Mouse (Mus musculus) bone marrow, adult 2 months (tissue): Measurements from ENCODE around the gene Sox6.

ENCODE experiments used
- CTCF ChIP-seq: fragments of 200-500 bp; IDR thresholded peaks from 2 replicates; pipeline ENCODE4 v1.5.1; 2011; ENCODE audit warnings: low read length, control low read depth; ENCODE audit not compliant: control insufficient read depth, insufficient read depth
- POLR2A ChIP-seq: fragments of 200-500 bp; IDR thresholded peaks from 2 replicates; pipeline ENCODE4 v1.6.1; 2011; ENCODE audit warnings: low read depth, mild to moderate bottlenecking, control low read depth, low read length, borderline replicate concordance; ENCODE audit not compliant: control insufficient read depth

- TF ChIP-seq POLR2A (no peak), CTCF (no peak)
Measured at GRCm38 (mm10) chr7:115844431-115844830, 194.2 kb downstream of the Sox6 start.
